Mouse (Mus musculus) lung, postnatal 0 days (tissue): ENCODE data around the gene Smg6. TPM values are rescaled to one million over a fixed set of nuclear protein-coding genes. Genes with fewer than 3 reads are reported as not detected.

ENCODE experiments used
- ATAC-seq: fragments of 200-750 bp; cut with Nextera tagmentation; 2 replicates; pipeline ENCODE4 v1.8.0; 2017; ENCODE audit warnings: moderate library complexity
- DNase-seq: peaks from one replicate; pipeline ENCODE4 v3.0.0-alpha.2; 2016; ENCODE audit warnings: low spot score
- H3K27ac ChIP-seq: fragments of 300-500 bp; sonication (generic); 2 replicates; pipeline ENCODE4 v1.5.1; 2014; ENCODE audit warnings: antibody characterized with exemption, mild to moderate bottlenecking, low read length, mixed read lengths
- H3K27me3 ChIP-seq: fragments of 300-500 bp; sonication (generic); replicated peaks from 2 replicates; pipeline ENCODE4 v1.6.1; 2014; ENCODE audit warnings: low read length, mixed read lengths; ENCODE audit not compliant: insufficient read depth
- H3K36me3 ChIP-seq: fragments of 300-500 bp; sonication (generic); 2 replicates; pipeline ENCODE4 v1.6.1; 2014; ENCODE audit warnings: low read length, mixed read lengths; ENCODE audit not compliant: insufficient read depth
- H3K4me1 ChIP-seq: fragments of 300-500 bp; sonication (generic); 2 replicates; pipeline ENCODE4 v1.6.1; 2014; ENCODE audit warnings: antibody characterized with exemption, low read depth, low read length, mixed read lengths; ENCODE audit not compliant: insufficient read depth
- H3K4me2 ChIP-seq: fragments of 300-500 bp; sonication (generic); replicated peaks from 2 replicates; pipeline ENCODE4 v1.6.1; 2014; ENCODE audit warnings: low read depth, mild to moderate bottlenecking, low read length, moderate library complexity, mixed read lengths
- H3K4me3 ChIP-seq: fragments of 300-500 bp; sonication (generic); 2 replicates; pipeline ENCODE4 v1.5.1; 2014; ENCODE audit warnings: low read depth, low read length
- H3K9ac ChIP-seq: fragments of 300-500 bp; sonication (generic); replicated peaks from 2 replicates; pipeline ENCODE4 v1.6.1; 2014; ENCODE audit warnings: low read depth, mild to moderate bottlenecking
- H3K9me3 ChIP-seq: fragments of 300-500 bp; sonication (generic); 2 replicates; pipeline ENCODE4 v1.6.1; 2016; ENCODE audit warnings: low read length, mixed read lengths
- CTCF ChIP-seq: IDR thresholded peaks from 2 replicates; pipeline ENCODE4 v1.5.1; 2016; ENCODE audit warnings: antibody characterized with exemption, mild to moderate bottlenecking
- EP300 ChIP-seq: IDR thresholded peaks from 2 replicates; pipeline ENCODE4 v1.6.1; 2016; ENCODE audit warnings: antibody characterized with exemption, mild to moderate bottlenecking, control low read depth
- WGBS: fragments of 180-500 bp; shearing (Covaris S2); extraction: QIAGEN DNeasy Blood & Tissue Kit; methylation state at CpG from one replicate; pipeline ENCODE4 v1.1.7; 2014; 5-methylcytosine and 5-hydroxymethylcytosine counted together
- polyA plus RNA-seq: library from polyadenylated mRNA; unstranded; fragments of >200 nt; fragmentation: Nextera tagmentation; extraction: Ambion mirVana; gene quantifications from 2 replicates; pipeline ENCODE4 v1.2.1, GENCODE M21; 2015

Smg6 gene
- polyA plus RNA-seq, 1 experiment from 2014 or later: 9.9 TPM

DNA sequence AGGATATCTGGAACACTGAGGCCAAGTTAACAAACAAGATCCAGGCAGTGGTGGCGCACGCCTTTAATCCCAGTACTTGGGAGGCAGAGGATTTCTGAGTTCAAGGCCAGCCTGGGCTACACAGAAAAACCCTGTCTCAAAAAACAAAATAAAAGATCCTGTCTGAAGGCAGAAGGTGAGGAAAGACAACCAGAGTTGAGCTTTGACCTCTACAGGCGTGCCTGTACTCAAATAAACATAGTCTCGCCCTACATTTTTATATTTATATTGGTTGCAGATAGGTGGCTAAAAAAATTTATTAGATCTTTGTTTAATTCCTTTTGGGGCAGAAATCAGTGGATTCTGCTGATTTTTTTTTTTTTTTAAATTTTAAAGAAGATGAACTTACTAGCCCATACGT, 23.2 kb upstream of the Smg6 start:
- H3K27ac ChIP-seq: no peak overlapping the region
- no peak for TF ChIP-seq EP300
- TF ChIP-seq CTCF: no peak
- ATAC-seq (no peak), DNase-seq (no peak)
- H3K4me2 ChIP-seq: no peak overlapping the region
- H3K36me3 ChIP-seq: peaks cover 35% of the 10 kb centered on the region
- no peaks in the 10 kb centered on the region for H3K27me3 ChIP-seq
- no peaks in the 10 kb centered on the region for H3K9me3 ChIP-seq
- 89% methylated on average over 5 of the region's 5 CpGs for WGBS
- no peak overlapping the region for H3K9ac ChIP-seq
- H3K4me1 ChIP-seq: peaks cover 5% of the 10 kb centered on the region; the same call in 1 of the 2 replicates
- H3K4me3 ChIP-seq: no peak overlapping the region

DNA sequence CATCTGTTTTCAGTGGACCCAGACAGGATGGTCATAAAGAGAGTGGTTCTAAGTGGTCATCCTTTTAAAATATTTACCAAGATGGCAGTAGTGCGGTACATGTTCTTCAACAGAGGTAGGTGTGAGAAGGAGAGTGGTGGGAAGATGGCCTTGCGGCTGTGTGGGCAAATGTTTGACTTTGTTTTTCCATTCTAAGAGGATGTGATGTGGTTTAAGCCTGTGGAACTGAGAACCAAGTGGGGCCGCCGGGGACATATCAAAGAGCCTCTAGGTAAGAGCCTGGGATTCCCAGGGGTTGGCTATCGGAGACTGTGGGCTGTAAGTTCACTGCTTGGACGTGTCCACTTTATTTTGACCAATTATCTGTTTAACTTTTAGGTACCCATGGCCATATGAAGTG, 17.8 kb upstream of the Smg6 start:
- peaks cover 31% of the 10 kb centered on the region for H3K36me3 ChIP-seq
- H3K9me3 ChIP-seq: no peaks in the 10 kb centered on the region
- H3K4me1 ChIP-seq: no peaks in the 10 kb centered on the region
- H3K4me3 ChIP-seq: no peak overlapping the region
- H3K27me3 ChIP-seq: no peaks in the 10 kb centered on the region
- DNase-seq: no peak
- H3K27ac ChIP-seq: no peak overlapping the region
- ATAC-seq: no peak
- TF ChIP-seq CTCF (no peak), EP300 (no peak)
- H3K9ac ChIP-seq: no peak overlapping the region
- WGBS: 92% methylated on average over 6 of the region's 6 CpGs
- H3K4me2 ChIP-seq: no peak overlapping the region

DNA sequence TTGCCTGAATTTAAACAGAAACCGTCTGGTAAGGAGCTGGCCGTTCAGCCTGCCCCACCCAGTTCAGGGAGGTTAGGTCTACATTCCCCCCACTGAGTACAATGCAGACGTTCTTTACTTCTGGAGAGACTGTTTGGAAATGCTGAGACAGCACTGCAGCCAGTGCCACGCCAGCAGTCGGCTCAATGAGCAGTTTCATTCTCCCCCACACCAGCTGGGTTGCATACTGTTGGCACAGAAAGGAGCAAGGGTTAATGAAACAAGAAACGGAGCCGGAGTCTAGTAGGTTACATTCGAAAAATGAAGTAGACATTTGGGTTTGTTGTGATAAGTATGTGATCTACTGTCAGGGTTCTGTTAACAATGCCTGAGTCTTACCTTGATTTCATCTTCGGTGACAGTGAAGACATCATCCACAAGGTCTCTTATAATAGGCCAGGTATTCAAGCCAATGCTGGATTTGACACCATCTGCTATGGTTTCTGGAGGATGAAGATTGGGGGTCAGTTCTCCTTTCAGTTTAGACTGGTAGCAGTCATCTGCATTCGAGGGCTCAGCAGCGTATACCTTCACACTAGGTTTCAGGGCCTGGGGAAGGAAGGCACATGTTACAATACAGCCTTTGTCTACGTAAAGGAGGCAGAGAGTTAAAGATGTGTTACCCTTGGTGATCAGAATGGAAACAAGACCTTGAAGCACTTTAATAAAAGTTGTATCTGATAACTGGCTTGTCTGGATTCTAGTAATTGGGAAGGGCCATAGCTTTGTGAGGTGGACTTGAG, 16.8 kb upstream of the Smg6 start:
- H3K27ac ChIP-seq: no peak overlapping the region
- no peak overlapping the region for H3K4me3 ChIP-seq
- no peaks in the 10 kb centered on the region for H3K4me1 ChIP-seq
- no peaks in the 10 kb centered on the region for H3K9me3 ChIP-seq
- H3K27me3 ChIP-seq: no peaks in the 10 kb centered on the region
- 69% methylated on average over 12 of the region's 12 CpGs for WGBS
- peaks cover 22% of the 10 kb centered on the region for H3K36me3 ChIP-seq
- H3K4me2 ChIP-seq: no peak overlapping the region
- no peak for TF ChIP-seq CTCF
- no peak for TF ChIP-seq EP300
- no peak for DNase-seq
- H3K9ac ChIP-seq: no peak overlapping the region
- ATAC-seq: no peak

DNA sequence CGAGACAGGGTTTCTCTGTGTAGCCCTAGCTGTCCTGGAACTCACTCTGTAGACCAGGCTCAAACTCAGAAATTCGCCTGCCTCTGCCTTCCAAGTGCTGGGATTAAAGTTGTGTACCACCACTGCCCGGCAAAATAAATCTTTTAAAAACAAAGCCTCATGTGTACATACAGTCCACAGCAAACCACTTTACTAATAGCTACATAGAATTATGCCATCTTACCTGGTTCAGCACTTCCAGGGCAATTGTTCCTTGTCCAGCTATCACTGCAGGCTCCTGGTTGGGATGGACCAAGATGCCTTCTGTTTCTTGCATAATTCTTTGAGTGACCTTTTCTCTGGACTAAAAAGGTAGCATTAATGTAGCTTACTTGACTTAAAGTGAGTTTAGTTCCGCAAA, 15.6 kb upstream of the Smg6 start:
- ATAC-seq (no peak), DNase-seq (no peak)
- Histone ChIP-seq H3K9me3 (no peaks in the 10 kb centered on the region), H3K9ac (no peak overlapping the region), H3K27me3 (no peaks in the 10 kb centered on the region), H3K4me3 (no peak overlapping the region), H3K27ac (no peak overlapping the region), H3K36me3 (peaks cover 19% of the 10 kb centered on the region), H3K4me1 (no peaks in the 10 kb centered on the region), H3K4me2 (no peak overlapping the region)
- no peak for TF ChIP-seq CTCF
- TF ChIP-seq EP300: no peak
- WGBS: 87% methylated on average over 4 of the region's 4 CpGs

DNA sequence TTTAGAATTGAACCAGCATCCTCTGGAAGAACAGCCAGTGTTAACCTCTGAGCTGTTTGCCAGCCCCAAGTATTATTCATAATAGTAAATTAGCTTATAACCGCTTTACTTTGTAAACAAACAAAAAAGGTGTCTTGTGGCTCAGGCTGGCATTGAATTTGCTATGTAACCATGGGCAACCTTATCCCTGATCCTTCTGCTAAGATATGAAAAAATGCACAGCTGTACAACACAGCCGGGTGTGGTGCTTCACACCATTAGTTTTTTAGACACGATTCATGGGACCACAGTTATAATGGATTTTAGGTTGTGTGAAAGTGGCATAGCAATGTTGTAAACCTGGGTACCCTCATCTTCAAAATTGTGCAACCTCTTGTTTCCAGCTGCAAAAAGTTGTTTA, 13.1 kb upstream of the Smg6 start:
- WGBS: 81% methylated on average over 3 of the region's 3 CpGs
- DNase-seq: no peak
- ATAC-seq: no peak
- H3K4me1 ChIP-seq: no peaks in the 10 kb centered on the region
- no peak overlapping the region for H3K9ac ChIP-seq
- no peaks in the 10 kb centered on the region for H3K36me3 ChIP-seq
- TF ChIP-seq EP300: no peak
- TF ChIP-seq CTCF: no peak
- H3K27ac ChIP-seq: no peak overlapping the region
- H3K27me3 ChIP-seq: no peaks in the 10 kb centered on the region
- no peak overlapping the region for H3K4me2 ChIP-seq
- no peak overlapping the region for H3K4me3 ChIP-seq
- no peaks in the 10 kb centered on the region for H3K9me3 ChIP-seq

DNA sequence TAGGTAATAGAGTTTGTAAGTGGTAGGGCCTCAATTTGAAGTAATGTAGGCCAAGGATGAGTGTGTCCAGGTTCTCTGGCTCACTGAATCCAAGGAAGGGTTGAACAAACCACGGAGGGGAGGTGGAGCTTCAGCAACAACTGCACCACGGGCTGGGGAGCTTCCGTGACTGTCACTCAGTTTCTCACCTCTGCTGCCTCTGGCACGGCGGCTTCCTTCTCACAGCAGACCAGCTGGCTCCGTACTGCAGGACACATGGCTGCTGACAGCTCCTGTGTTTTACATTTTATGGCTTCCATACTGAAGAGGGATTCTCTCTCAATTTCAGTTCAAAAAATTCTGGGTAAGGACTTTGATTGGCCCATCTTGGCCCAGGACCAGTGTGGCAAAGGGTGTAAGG, 6.4 kb upstream of the Smg6 start:
- no peaks in the 10 kb centered on the region for H3K4me1 ChIP-seq
- DNase-seq (no peak), ATAC-seq (no peak)
- WGBS: 79% methylated on average over 6 of the region's 6 CpGs
- no peak overlapping the region for H3K4me2 ChIP-seq
- no peak overlapping the region for H3K9ac ChIP-seq
- H3K27me3 ChIP-seq: no peaks in the 10 kb centered on the region
- no peak for TF ChIP-seq EP300
- TF ChIP-seq CTCF: no peak
- no peaks in the 10 kb centered on the region for H3K9me3 ChIP-seq
- H3K36me3 ChIP-seq: peaks cover 10% of the 10 kb centered on the region; the same call in 1 of the 2 replicates
- H3K4me3 ChIP-seq: no peak overlapping the region
- H3K27ac ChIP-seq: no peak overlapping the region
